Mouse (Mus musculus): ENCODE results near the gene Ckap5.

DNA sequence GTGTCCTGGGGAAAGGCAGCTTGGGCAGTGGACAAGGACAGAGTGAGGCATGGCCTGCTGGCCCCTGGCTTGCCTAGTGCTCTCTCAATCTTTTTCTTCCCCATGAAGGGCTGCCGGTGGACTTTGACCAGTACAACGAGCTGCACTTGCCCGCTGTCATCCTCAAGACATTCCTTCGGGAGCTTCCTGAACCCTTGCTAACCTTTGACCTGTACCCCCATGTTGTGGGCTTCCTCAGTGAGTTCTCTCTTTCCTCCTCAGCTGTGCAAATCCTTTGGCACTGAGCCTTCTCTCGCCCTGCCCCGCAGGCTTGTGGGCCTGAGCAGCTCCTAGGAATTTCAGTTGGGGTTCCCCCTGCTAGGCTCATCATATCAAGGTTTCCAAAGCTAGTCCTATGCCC, 143.5 kb downstream of the Ckap5 start:
- TF ChIP-seq HCFC1 (IDR thresholded peaks at IDR 0.05; ENCODE audit: borderline replicate concordance, insufficient read depth, low read length) (no peak), ZNF384 (IDR thresholded peaks at IDR 0.05; ENCODE audit: low read depth, low read length) (no peak), MAFK (IDR thresholded peaks at IDR 0.05; ENCODE audit: insufficient read depth, low read depth, low read length) (no peak), CHD2 (IDR thresholded peaks at IDR 0.05; ENCODE audit: low read depth, low read length) (no peak)
